Mouse (Mus musculus) right cerebral cortex, adult 18-20 months (tissue): ENCODE results near the gene Eid1.

Experiments
- DNase-seq: peaks from one replicate; pipeline ENCODE4 v3.0.0; 2022; ENCODE audit warnings: mixed read lengths

The Eid1 gene

GRCm38 (mm10) chr2:125672568-125672956 is 333 bp upstream of the Eid1 start:
- DNase-seq, result no peak

GRCm38 (mm10) chr2:125681811-125682210 is 8.9 kb downstream of the Eid1 start:
- no peak for DNase-seq

- no peak for DNase-seq
Measured at GRCm38 (mm10) chr2:125683895-125684294, 11.0 kb downstream of the Eid1 start.

- peak; percentile 57 for DNase-seq
Measured at GRCm38 (mm10) chr2:125684559-125685440, 11.9 kb downstream of the Eid1 start.

GRCm38 (mm10) chr2:125685441-125686150 is 12.7 kb downstream of the Eid1 start:
- no peak for DNase-seq

- peak; percentile 56 for DNase-seq
Measured at GRCm38 (mm10) chr2:125692010-125692409, 19.1 kb downstream of the Eid1 start.

- DNase-seq, result no peak
Measured at GRCm38 (mm10) chr2:125694798-125695197, 21.9 kb downstream of the Eid1 start.

- no peak for DNase-seq
Measured at GRCm38 (mm10) chr2:125696219-125696618, 23.3 kb downstream of the Eid1 start.

GRCm38 (mm10) chr2:125701606-125702005 is 28.7 kb downstream of the Eid1 start:
- DNase-seq, result no peak

- no peak for DNase-seq
Measured at GRCm38 (mm10) chr2:125702851-125703250, 30.0 kb downstream of the Eid1 start.

- no peak for DNase-seq
Measured at GRCm38 (mm10) chr2:125704907-125705631, 32.2 kb downstream of the Eid1 start.

- DNase-seq, result no peak
Measured at GRCm38 (mm10) chr2:125706510-125706921, 33.6 kb downstream of the Eid1 start.

- DNase-seq, result no peak
Measured at GRCm38 (mm10) chr2:125716599-125716998, 43.7 kb downstream of the Eid1 start.

- DNase-seq, result no peak
Measured at GRCm38 (mm10) chr2:125723086-125723407, 50.2 kb downstream of the Eid1 start.

- DNase-seq, result peak; percentile 33
Measured at GRCm38 (mm10) chr2:125723408-125724085, 50.7 kb downstream of the Eid1 start.

- DNase-seq, result no peak
Measured at GRCm38 (mm10) chr2:125724086-125724430, 51.2 kb downstream of the Eid1 start, which contains the start of gene Shc4. TSS of gene Shc4 (minus strand) at chr2:125724148.
